Mouse (Mus musculus) midbrain, embryonic 16.5 days (tissue): ENCODE measurements around the gene Tenm3. TPM values are rescaled to one million over a fixed set of nuclear protein-coding genes. Genes with fewer than 3 reads are reported as not detected.

ENCODE experiments used
- ATAC-seq: fragments of 200-750 bp; cut with Nextera tagmentation; 2 replicates; pipeline ENCODE4 v1.8.0; 2017; ENCODE audit warnings: moderate TSS enrichment
- H3K27ac ChIP-seq: fragments of 300-500 bp; sonication (generic); 2 replicates; pipeline ENCODE4 v1.5.1; 2014; ENCODE audit warnings: mild to moderate bottlenecking, low read length, mixed read lengths
- H3K27me3 ChIP-seq: fragments of 300-500 bp; sonication (generic); 2 replicates; pipeline ENCODE4 v1.6.1; 2014; ENCODE audit warnings: low read depth, low read length, mixed read lengths; ENCODE audit not compliant: control insufficient read depth, insufficient read depth
- H3K36me3 ChIP-seq: fragments of 300-500 bp; sonication (generic); 2 replicates; pipeline ENCODE4 v1.6.1; 2014; ENCODE audit warnings: mild to moderate bottlenecking, low read length, moderate library complexity, mixed read lengths; ENCODE audit not compliant: control insufficient read depth, insufficient read depth
- H3K4me1 ChIP-seq: fragments of 300-500 bp; sonication (generic); 2 replicates; pipeline ENCODE4 v1.6.1; 2014; ENCODE audit warnings: mild to moderate bottlenecking, low read length, mixed read lengths; ENCODE audit not compliant: control insufficient read depth, insufficient read depth
- H3K4me2 ChIP-seq: fragments of 300-500 bp; sonication (generic); 2 replicates; pipeline ENCODE4 v1.6.1; 2014; ENCODE audit warnings: mild to moderate bottlenecking, low read length, mixed read lengths
- H3K4me3 ChIP-seq: fragments of 300-500 bp; sonication (generic); 2 replicates; pipeline ENCODE4 v1.5.1; 2014; ENCODE audit warnings: low read depth, mild to moderate bottlenecking, low read length, moderate library complexity, mixed read lengths
- H3K9ac ChIP-seq: fragments of 300-500 bp; sonication (generic); 2 replicates; pipeline ENCODE4 v1.6.1; 2014; ENCODE audit warnings: low read depth, low read length, mixed read lengths
- H3K9me3 ChIP-seq: fragments of 300-500 bp; sonication (generic); replicated peaks from 2 replicates; pipeline ENCODE4 v1.6.1; 2014; ENCODE audit warnings: mild to moderate bottlenecking, low read length, mixed read lengths; ENCODE audit not compliant: control insufficient read depth, poor library complexity, severe bottlenecking
- WGBS: fragments of 180-500 bp; shearing (Covaris S2); extraction: QIAGEN DNeasy Blood & Tissue Kit; methylation state at CpG from one replicate; pipeline ENCODE4 v1.1.7; 2014; 5-methylcytosine and 5-hydroxymethylcytosine counted together
- polyA plus RNA-seq: library from polyadenylated mRNA; unstranded; fragments of >200 nt; fragmentation: Nextera tagmentation; extraction: Ambion mirVana; gene quantifications from 2 replicates; pipeline ENCODE4 v1.2.1, GENCODE M21; 2015

Tenm3 gene
- polyA plus RNA-seq, 1 experiment from 2014 or later: 37.4 TPM

- 57% methylated on average over 6 of the region's 6 CpGs for WGBS
Observed at GRCm38 (mm10) chr8:48214386-48214785, 629.4 kb downstream of the Tenm3 start.

GRCm38 (mm10) chr8:48211931-48212330, 631.8 kb downstream of the Tenm3 start:
- Histone ChIP-seq H3K9ac (no peak overlapping the region), H3K27ac (no peak overlapping the region), H3K27me3 (peaks cover 6% of the 10 kb centered on the region; the same call in 1 of the 2 replicates), H3K4me2 (no peak overlapping the region), H3K4me3 (no peak overlapping the region), H3K36me3 (no peaks in the 10 kb centered on the region), H3K9me3 (no peaks in the 10 kb centered on the region), H3K4me1 (no peaks in the 10 kb centered on the region)
- WGBS: 44% methylated on average over 9 of the region's 9 CpGs
- ATAC-seq: peak; percentile 15; the same call in 1 of the 2 replicates

More at GRCm38 (mm10) chr8:48214386-48214785, 629.4 kb downstream of the Tenm3 start:
- ATAC-seq: no peak
- Histone ChIP-seq H3K4me2 (no peak overlapping the region), H3K9ac (no peak overlapping the region), H3K4me1 (no peaks in the 10 kb centered on the region), H3K4me3 (no peak overlapping the region), H3K36me3 (no peaks in the 10 kb centered on the region), H3K27ac (no peak overlapping the region), H3K9me3 (no peaks in the 10 kb centered on the region), H3K27me3 (peaks cover 6% of the 10 kb centered on the region; the same call in 1 of the 2 replicates)

- Histone ChIP-seq H3K27ac (no peak overlapping the region), H3K4me2 (no peak overlapping the region), H3K4me3 (no peak overlapping the region), H3K9ac (no peak overlapping the region), H3K36me3 (no peaks in the 10 kb centered on the region), H3K4me1 (no peaks in the 10 kb centered on the region), H3K9me3 (no peaks in the 10 kb centered on the region), H3K27me3 (no peaks in the 10 kb centered on the region)
- peak; percentile 19; the same call in 1 of the 2 replicates for ATAC-seq
- WGBS: 68% methylated on average over 6 of the region's 6 CpGs
Observed at GRCm38 (mm10) chr8:48207567-48207966, 636.2 kb downstream of the Tenm3 start.

GRCm38 (mm10) chr8:48206922-48207321, 636.8 kb downstream of the Tenm3 start:
- 67% methylated on average over 8 of the region's 8 CpGs for WGBS
- Histone ChIP-seq H3K4me3 (no peak overlapping the region), H3K4me2 (no peak overlapping the region), H3K4me1 (no peaks in the 10 kb centered on the region), H3K9me3 (no peaks in the 10 kb centered on the region), H3K36me3 (no peaks in the 10 kb centered on the region), H3K27ac (no peak overlapping the region), H3K27me3 (no peaks in the 10 kb centered on the region), H3K9ac (no peak overlapping the region)
- ATAC-seq: no peak

GRCm38 (mm10) chr8:48204838-48205345, 638.9 kb downstream of the Tenm3 start:
- H3K4me2 ChIP-seq: no peak overlapping the region
- no peak overlapping the region for H3K4me3 ChIP-seq
- no peak overlapping the region for H3K9ac ChIP-seq
- no peak for ATAC-seq
- H3K27me3 ChIP-seq: no peaks in the 10 kb centered on the region
- H3K9me3 ChIP-seq: no peaks in the 10 kb centered on the region
- WGBS: 55% methylated on average over 12 of the region's 12 CpGs
- H3K36me3 ChIP-seq: no peaks in the 10 kb centered on the region
- H3K4me1 ChIP-seq: no peaks in the 10 kb centered on the region
- no peak overlapping the region for H3K27ac ChIP-seq

- Histone ChIP-seq H3K4me1 (no peaks in the 10 kb centered on the region), H3K27me3 (no peaks in the 10 kb centered on the region), H3K4me2 (no peak overlapping the region), H3K36me3 (no peaks in the 10 kb centered on the region), H3K9me3 (no peaks in the 10 kb centered on the region), H3K27ac (no peak overlapping the region), H3K9ac (no peak overlapping the region), H3K4me3 (no peak overlapping the region)
- WGBS: 56% methylated on average over 13 of the region's 13 CpGs
- ATAC-seq: no peak
Observed at GRCm38 (mm10) chr8:48204114-48204837, 639.5 kb downstream of the Tenm3 start.

GRCm38 (mm10) chr8:48203611-48204010, 640.1 kb downstream of the Tenm3 start:
- Histone ChIP-seq H3K27ac (no peak overlapping the region), H3K4me3 (no peak overlapping the region), H3K27me3 (no peaks in the 10 kb centered on the region), H3K9ac (no peak overlapping the region), H3K4me2 (no peak overlapping the region), H3K36me3 (no peaks in the 10 kb centered on the region), H3K9me3 (no peaks in the 10 kb centered on the region), H3K4me1 (no peaks in the 10 kb centered on the region)
- ATAC-seq: no peak
- WGBS: 65% methylated on average over 9 of the region's 9 CpGs

GRCm38 (mm10) chr8:48203161-48203560, 640.6 kb downstream of the Tenm3 start:
- Histone ChIP-seq H3K27me3 (no peaks in the 10 kb centered on the region), H3K27ac (no peak overlapping the region), H3K9ac (no peak overlapping the region), H3K4me3 (no peak overlapping the region), H3K4me2 (no peak overlapping the region), H3K36me3 (no peaks in the 10 kb centered on the region), H3K4me1 (no peaks in the 10 kb centered on the region), H3K9me3 (no peaks in the 10 kb centered on the region)
- ATAC-seq: no peak
- WGBS: 47% methylated on average over 6 of the region's 6 CpGs

- Histone ChIP-seq H3K4me1 (no peaks in the 10 kb centered on the region), H3K9me3 (no peaks in the 10 kb centered on the region), H3K9ac (no peak overlapping the region), H3K4me3 (no peak overlapping the region), H3K27me3 (no peaks in the 10 kb centered on the region), H3K27ac (no peak overlapping the region), H3K4me2 (no peak overlapping the region), H3K36me3 (no peaks in the 10 kb centered on the region)
- no peak for ATAC-seq
- WGBS: 47% methylated on average over 3 of the region's 3 CpGs
Observed at GRCm38 (mm10) chr8:48202632-48203031, 641.1 kb downstream of the Tenm3 start.
